Mouse (Mus musculus): ENCODE data around the gene Sgk1.

The Sgk1 gene

GRCm38 (mm10) chr10:22007160-22007801, 125.3 kb downstream of the Sgk1 start:
- no peak for DNase-seq

GRCm38 (mm10) chr10:22007802-22008172, 125.8 kb downstream of the Sgk1 start:
- DNase-seq, result no peak

- DNase-seq, result peak; percentile 89
These were observed 128.3 kb downstream of the Sgk1 start for GRCm38 (mm10) chr10:22010088-22010818.

GRCm38 (mm10) chr10:22017469-22018159, 135.6 kb downstream of the Sgk1 start:
- no peak for DNase-seq

- DNase-seq, result no peak
These were observed 136.6 kb downstream of the Sgk1 start for GRCm38 (mm10) chr10:22018618-22019017.

DNA sequence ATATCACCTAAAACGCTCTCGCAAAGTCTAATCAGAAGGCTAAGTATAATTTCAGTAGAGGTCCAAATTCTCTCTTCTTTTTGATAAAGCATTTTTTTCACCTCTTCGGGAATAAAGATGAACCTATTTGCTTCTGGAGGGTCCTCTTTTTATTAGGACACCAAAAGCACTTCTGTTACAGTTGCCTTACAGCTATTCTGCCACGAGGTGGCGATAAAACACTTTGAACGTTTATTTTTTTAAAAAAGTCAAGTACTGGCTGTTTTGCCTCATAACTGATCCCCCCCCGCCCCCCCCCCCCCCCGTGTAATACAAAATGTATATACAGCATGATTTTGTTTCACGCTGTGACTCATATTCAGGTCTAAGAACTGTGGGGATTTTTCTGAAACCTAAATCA, 152.3 kb downstream of the Sgk1 start:
- peak; percentile 27 for DNase-seq

- DNase-seq, result peak; percentile 19
These were observed 154.3 kb downstream of the Sgk1 start for GRCm38 (mm10) chr10:22036256-22036655.
